Mouse (Mus musculus): ENCODE results near the gene Sept9.

Gene Sept9

DNA sequence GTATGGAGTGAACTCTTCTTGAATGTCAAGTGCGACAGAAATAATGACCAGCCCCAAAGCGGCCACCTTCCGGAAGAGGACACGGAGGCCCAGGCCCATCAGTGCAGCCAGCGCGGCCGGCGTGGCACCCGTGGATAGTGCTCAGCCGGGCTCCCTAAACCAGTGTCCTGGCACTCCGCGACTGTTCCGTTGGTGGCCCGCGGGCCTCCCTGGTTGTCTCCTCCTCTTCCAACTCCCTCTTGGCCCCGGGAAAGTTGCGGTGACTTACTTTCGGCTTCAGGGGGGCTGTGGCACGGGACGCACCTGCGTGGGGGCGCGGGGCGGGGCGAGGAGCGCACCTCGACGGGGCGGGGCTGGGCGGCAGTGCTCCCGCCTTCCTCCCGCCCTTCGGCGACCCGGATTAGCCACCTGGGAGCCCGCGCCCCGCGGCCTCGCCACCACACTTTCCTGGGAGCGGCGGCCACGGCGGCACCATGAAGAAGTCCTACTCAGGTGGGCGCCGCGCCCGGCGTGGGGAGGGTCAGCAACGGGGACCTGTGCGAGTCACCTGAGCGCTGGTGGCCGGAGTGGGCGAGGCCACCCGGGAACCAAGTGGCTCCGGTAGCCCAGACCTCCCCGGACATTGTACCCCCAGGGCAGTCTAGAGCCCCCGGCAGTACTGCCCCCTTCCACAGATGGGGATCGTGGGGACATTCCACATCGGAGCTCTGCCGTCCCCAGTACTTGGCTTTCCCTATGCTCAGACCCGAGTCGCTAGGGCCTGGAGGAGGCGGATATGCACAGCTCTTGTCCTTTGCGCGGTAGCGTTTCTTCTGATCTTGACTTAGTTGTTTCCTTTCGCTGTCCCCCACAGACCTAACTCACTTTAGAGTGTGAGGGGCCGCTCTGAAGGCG, at the start of gene Sept9:
Gene Sept9 (plus strand): TSS at position 380 of the 894 bp plus-strand sequence.
- DNase-seq (ENCODE audit: low spot score in 2 of 2), result peak; percentile 45 to 76

- DNase-seq (ENCODE audit: low spot score in 2 of 2), result no peak
Measured at GRCm38 (mm10) chr11:117150467-117150966, 48.9 kb upstream of the Sept9 start.

DNA sequence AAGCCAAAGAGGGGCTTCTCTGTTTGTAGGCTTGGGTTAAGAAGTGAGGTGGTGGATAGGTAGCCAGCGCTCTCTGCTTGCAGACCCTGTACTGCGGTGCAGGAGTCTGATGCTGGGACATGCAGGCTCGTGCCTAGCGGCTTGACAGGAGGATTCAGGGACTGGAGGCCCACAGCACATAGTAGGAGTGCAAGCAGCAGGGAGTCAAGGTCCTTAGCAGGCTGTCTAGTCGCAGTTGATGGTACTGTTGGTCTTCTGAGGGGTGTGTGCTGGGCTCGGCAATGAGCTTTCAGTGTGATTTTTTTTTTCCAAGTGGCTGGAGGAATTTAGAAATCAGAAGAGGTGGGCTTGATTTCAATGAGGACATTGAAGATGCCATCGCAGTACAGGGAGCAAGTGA, 48.0 kb upstream of the Sept9 start:
- no peak for DNase-seq (ENCODE audit: low spot score in 2 of 2)

GRCm38 (mm10) chr11:117152541-117152940, 46.9 kb upstream of the Sept9 start:
- no peak for DNase-seq (ENCODE audit: low spot score in 2 of 2)

DNA sequence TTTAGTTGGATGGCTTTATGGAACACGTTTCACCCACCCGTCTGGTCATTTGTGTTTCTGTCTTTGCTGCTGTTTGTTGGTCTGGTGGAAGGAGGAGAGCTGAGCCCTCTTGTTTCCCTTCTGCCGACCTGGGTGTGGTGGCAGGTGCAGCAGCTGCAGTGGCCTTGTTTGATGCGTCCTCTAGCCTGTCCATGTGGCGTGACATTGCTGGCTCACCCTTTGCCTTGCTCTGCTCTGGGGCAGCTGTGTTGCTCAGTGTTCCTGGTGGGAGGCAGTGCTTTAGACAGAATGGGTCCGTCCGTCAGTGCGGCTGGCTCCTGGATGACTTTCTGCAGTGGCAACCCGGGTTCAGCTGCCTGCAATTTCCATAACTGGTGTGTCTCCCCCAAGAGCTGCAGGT, 45.9 kb upstream of the Sept9 start:
- no peak for DNase-seq (ENCODE audit: low spot score in 2 of 2)

- DNase-seq (ENCODE audit: low spot score in 2 of 2), result no peak
Measured at GRCm38 (mm10) chr11:117154088-117154815, 45.2 kb upstream of the Sept9 start.

- DNase-seq (ENCODE audit: low spot score in 2 of 2), result no peak
Measured at GRCm38 (mm10) chr11:117156725-117157124, 42.7 kb upstream of the Sept9 start.

DNA sequence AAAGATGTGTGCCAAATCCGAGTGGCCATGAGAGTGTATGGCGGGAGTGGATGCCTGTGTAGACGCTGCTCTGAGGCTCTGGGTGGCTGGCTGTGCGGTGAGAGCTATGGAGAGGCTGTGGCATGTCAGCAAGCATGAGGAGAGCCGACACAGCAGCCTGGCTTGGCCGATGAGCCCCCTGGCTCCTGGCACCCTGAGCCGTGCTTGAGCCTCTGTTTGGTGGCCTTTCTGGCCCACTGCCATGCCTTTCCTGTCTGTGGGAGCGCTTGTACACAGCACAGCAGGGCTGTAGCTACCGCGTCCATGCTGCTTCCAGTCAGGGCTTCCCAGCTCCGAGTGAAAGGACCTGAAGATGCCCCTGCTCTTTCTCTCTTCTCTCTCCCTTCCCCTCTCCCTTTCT, 41.1 kb upstream of the Sept9 start:
- DNase-seq (ENCODE audit: low spot score in 2 of 2), result no peak

DNA sequence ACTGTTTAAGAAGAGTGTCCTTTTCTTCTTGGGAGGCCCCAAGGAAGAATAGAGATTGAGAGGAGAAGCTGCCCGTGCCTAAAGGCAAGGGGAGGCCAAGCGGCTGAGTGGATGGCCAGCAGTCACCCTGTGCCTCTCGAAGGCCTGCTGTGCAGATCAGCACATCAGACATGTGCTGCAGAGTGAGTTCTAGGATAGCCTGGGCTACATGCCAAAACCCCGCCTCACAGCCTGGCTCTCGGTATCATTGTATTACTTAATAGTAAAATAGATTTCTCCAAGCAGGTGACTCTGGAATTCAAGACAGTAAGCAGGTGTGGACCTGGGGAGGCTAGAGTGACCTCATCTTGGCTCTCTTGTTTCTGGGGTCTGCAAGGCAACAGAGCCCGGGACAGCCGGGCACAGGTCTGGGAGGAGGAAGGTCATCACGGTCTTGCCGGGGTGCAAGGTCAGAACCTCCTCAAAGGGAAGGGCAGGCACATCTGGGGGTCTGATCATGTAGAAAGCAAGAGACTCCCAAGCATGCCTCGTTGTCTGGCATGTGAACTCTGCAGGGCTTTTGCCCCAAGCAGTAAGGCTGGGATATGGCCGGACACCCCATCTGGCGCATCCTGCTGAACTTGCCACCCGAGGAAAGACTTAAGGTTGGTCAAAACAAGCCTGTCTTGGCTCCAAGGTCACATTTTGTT, 40.1 kb upstream of the Sept9 start:
- no peak for DNase-seq (ENCODE audit: low spot score in 2 of 2)

GRCm38 (mm10) chr11:117159946-117160307, 39.5 kb upstream of the Sept9 start:
- no peak for DNase-seq (ENCODE audit: low spot score in 2 of 2)

DNA sequence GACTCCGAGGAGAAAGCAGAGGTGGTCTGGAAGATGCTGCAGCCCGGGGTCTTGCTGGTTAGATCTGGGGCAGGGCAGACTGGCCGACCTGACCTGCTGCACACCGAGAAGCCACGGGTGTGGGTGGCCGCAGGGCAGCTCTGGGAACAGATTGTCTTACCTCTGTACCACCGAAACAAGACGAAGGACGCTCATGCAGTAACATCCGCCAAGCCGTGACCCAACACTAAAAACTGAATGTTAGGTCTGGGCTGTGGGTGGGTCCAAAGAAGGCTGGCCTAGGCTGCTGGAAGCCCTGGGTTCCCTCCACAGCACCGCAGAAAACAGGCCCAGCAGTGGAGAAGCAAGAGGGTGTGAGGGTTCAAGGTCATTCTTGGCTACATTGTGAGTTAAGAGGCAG, 38.7 kb upstream of the Sept9 start:
- DNase-seq (ENCODE audit: low spot score in 2 of 2), result no peak

DNA sequence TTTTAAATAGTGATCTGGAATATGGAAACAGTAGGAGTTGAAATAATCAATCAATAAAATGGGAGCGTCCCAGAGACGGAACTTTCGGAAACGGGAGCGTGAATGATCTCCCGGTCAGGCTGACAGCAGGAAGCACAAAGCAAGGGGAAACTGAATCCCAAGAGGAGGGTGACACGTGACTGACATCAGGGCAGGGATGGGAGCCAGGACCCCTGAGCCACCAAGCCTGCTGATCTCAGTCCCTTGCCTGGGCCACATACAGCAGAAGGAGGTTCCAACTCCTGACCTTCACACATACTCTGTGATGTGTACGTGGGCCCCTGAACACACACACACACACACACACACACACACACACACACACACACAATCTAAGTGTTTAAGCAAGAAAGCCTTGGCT, 37.9 kb upstream of the Sept9 start:
- no peak for DNase-seq (ENCODE audit: low spot score in 2 of 2)

DNA sequence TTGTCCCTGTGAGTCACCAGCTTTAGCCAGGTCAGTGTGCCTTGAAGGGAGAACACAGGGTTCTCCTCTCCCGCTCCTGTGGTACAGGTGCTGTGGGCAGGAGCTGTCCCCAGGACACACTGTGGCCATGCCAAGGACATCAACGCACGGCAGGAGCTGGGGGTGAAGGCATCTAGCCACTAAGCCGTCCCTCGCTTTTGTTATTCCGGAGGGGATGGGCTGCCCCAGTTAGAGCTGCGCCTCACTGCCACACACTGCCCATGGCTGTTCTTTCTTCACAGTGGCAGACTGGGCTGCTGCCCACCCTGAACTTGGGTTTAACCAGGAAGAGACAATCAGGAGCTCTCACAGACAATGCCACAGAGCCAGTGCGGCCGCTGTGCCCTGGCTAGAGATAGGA, 36.4 kb upstream of the Sept9 start:
- no peak for DNase-seq (ENCODE audit: low spot score in 2 of 2)

GRCm38 (mm10) chr11:117163771-117164170, 35.7 kb upstream of the Sept9 start:
- no peak for DNase-seq (ENCODE audit: low spot score in 2 of 2)

DNA sequence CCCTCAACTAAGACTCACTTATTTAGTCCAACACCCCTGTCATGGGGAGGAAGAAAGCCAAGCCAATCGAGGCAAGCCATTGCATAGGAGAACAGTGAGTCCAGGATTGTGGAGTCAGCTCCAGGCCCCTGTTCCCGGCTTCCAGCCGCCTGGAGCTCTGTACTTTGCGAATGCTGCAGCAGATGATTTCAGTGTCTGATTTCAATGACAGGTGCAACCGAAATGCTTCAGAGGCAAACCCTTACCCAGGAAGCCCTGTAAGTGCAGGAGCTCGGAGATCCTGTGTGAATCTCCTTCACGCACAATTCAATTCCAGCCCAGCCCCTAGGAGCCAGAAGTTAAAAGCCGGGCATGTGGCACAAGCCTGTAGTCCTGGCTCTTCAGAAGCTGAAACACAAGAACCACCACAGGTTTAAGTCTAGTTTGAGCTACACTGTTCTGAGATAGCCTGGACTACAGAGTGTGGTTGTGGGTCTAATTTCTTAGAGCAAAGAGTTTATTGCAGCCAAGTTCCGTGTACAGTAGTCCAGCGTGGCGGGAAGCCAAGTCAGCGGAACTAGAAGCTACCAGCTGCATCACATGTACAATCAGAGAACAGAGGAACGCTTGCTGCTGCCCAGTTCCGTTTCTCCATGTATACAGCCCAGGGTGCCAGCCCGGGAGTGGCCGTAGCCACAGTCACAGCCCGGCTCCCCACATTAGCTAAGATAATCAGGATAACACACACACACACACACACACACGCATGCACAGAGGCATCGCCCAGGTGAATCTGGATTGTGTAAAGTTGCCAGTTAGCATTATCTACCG, 31.0 kb upstream of the Sept9 start:
- no peak for DNase-seq (ENCODE audit: low spot score in 2 of 2)

DNA sequence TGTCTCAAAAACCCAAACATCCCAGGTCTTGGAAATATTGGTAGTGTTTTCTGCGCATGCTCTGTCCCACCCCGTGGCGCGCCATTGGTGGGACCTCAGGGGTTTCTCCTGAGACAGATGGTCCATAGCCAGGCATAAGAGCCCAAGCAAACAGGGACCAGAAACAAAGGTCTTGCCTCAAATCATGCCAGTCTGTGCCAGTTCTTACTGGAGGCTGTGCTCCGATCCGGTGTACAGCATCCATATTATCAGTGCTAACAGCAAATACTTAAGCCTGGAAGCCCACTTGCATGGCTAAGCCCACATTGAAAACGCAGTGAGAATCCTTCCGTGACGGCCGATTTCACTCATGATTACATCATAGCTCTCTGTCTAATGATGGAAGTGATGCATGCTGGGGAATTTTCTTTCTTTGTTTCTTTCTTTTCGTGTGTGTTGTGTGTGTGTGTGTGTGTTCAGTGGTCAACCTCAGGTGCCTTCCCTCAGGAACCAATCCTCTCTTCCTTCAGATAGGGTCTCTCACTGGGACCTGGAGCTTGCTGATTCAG, 30.3 kb upstream of the Sept9 start:
- DNase-seq (ENCODE audit: low spot score in 2 of 2), result no peak

DNA sequence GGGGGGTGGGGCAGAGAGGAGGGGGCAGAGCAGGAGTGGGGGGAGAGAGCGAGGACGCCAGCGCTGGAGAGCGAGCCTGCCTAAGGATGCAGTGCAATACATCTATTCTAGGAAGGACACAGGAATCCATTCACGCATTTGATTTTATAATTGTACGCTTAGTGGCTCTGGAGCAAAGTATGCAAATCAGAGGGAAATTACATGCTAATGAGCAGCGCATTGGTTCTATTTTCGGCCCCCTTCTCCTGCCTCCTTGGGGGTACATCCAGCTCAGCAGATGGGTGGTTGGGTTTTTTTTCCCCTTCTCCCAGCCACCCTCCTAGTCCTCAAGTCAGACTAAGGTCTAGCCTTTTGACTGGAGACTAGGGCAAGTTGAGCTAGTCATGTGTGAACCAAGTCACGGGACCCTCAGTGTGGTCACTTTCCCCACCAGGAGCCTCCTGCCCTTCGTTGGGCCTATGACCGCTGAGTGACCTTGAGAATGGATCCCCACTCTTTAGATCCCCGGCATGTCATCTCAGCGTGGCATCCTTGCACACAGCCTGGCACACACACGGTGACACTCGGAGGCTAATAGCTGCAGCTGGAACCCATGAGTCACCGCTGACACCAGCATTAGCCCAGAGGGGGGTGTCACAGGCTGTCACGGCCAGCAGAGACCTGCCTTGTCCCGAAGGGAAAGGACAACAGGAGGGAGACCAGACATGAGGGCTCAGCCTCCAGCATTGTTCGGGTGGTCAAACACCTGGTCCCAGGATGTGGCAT, 29.5 kb upstream of the Sept9 start:
- DNase-seq (ENCODE audit: low spot score in 2 of 2), result no peak

DNA sequence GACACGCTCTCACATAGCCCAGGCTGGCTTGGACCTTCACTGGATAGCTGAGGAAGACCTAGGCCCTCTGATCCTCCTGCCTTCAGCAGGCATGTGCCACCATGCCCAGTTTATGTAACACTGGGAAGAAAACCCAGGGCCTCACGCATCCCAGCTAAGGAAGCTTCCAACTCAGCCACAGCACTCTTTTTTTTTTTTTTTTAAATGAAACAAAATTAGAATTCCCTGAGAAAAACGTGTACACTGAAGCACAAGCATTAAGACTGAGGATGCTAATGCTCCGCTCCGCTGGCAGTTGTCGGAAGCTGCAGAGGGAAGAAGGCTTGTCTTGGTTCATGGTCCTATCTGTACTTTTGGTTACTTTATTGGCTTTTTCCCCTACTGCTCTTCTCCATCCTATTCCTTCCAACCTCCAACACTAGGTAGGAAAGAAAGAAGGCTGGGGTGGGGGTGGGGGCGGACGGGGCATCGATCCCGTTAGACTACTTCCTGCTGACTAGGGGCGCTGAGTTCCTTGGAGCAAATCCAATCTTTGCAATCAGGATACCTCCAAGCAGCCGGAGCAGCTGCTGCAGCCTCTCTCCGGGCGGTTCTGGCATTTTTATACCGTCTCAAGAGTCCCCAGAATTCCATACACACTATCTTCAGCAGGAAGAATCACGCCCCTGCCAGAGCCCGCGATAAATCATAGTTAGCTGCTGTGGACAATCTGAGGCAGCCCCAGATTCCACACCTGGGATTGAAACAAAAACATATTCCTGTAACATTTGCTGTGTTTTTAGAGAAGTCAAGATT, 25.2 kb upstream of the Sept9 start:
- no peak for DNase-seq (ENCODE audit: low spot score in 2 of 2)

DNA sequence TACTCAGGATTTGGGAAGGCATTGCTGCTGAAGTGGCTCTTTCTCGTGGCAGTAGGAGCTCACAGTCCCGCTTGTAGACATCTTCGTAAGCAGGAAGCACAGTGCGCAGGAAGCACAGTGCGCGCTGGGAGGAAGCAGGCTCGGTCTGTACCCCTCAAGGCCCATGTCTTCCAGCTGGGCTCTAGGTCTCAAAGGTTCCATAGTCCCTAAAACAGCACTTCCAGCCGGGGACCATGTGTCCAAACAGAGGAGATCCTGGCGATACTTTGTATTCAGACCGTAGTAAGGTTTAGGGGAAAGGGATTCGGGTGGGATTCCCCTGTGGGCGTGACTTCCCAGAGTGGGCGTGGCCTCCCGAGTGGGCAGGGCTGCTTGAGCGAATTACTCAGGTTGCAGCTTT, 24.5 kb upstream of the Sept9 start:
- peak in 1 of 2 experiments; percentile 45 for DNase-seq (ENCODE audit: low spot score in 2 of 2)

DNA sequence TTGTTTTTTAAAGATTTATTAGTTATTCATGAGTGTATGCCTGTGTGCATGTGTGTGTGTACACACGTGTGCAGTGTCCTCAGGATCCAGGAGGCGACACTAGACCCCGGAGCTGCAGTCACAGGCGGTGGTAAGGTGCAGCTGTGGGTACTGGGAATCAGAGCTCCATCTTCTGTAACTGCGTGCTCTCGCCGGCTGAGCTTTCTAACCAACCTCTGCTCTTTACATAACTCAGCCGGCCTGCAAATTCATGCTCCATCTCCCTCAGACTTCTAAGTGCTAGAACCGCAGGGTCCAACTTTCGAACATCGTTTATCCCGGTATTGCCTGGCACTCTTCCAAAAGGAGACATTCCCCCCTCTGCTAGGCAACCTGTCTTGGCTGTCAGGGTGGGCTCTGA, 24.0 kb upstream of the Sept9 start:
- no peak for DNase-seq (ENCODE audit: low spot score in 2 of 2)

All from urinary bladder, adult 18-20 months (tissue).